Mouse (Mus musculus) cortical plate, adult 2 months (tissue): ENCODE data around the gene Kremen1. TPM values are rescaled to one million over a fixed set of nuclear protein-coding genes. Genes with fewer than 3 reads are reported as not detected.

Source experiments
- H3K27ac ChIP-seq: fragments of 200-500 bp; 2 replicates; pipeline ENCODE4 v1.5.1; 2012; ENCODE audit warnings: low read length, control low read depth, inconsistent platforms; ENCODE audit not compliant: insufficient read depth
- H3K4me1 ChIP-seq: fragments of 200-500 bp; 2 replicates; pipeline ENCODE4 v1.6.1; 2011; ENCODE audit warnings: low read length; ENCODE audit not compliant: control insufficient read depth, insufficient read depth
- H3K4me3 ChIP-seq: fragments of 200-500 bp; 2 replicates; pipeline ENCODE4 v1.5.1; 2011; ENCODE audit warnings: mild to moderate bottlenecking, low read length, control low read depth; ENCODE audit not compliant: insufficient read depth
- CTCF ChIP-seq: fragments of 200-500 bp; IDR thresholded peaks from 2 replicates; pipeline ENCODE4 v1.5.1; 2011; ENCODE audit warnings: mild to moderate bottlenecking, control low read depth, low read length; ENCODE audit not compliant: insufficient read depth; ENCODE audit errors: extremely low read depth
- POLR2A ChIP-seq: fragments of 200-500 bp; IDR thresholded peaks from 2 replicates; pipeline ENCODE4 v1.6.1; 2011; ENCODE audit warnings: mild to moderate bottlenecking, low read length, control low read depth; ENCODE audit not compliant: insufficient read depth; ENCODE audit errors: extremely low read depth
- polyA plus RNA-seq: library from polyadenylated mRNA; depleted of rRNA; stranded (reverse); fragments of >200 nt; gene quantifications from 2 replicates; pipeline ENCODE4 v1.2.3, GENCODE M21; 2012; rRNA removed

Kremen1 gene
- polyA plus RNA-seq, 1 experiment = 10.4 TPM

DNA sequence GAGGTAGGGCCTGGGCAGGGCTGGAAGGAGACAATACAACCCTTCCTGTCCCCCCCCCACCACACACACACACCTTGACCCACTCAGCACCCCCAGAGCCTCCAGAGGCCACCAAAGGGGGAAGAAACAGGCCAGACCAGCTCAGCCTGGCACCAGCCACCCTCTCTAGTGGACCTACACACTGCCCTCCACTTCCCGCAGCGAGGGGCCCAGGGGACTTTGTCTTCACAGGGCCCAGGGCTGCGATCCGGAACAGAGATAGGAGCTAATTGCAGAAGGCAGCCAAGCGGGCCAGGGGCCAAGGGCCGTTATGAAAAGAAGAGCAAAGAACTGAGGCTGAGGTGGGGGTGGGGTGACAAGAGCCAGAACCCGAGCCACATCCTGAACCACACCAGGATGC, 112.1 kb downstream of the Kremen1 start:
- Histone ChIP-seq H3K4me3 (no peak overlapping the region), H3K4me1 (no peaks in the 10 kb centered on the region), H3K27ac (no peak overlapping the region)
- no peak for TF ChIP-seq CTCF
- no peak for TF ChIP-seq POLR2A

DNA sequence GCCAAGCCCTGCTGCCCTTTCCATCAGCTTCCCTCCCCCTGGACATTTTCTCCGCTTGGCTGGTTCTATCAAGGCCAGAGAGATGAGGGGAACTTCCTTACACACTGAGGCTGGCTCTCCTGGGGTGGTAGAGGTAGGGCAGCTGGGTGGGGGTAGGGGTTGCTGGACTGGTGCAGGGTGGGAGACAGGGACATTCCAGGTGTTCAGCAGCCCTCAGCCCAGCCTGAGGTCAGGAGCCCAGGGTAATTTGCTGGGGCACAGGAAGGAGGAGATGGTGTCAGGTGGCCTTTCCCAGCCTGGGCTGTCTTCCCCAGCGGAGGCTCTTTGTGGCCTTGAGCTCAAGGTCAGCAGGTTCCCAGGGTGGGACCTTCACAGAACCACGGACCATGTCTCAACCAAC, 115.8 kb downstream of the Kremen1 start:
- no peak for TF ChIP-seq POLR2A
- TF ChIP-seq CTCF = no peak
- no peak overlapping the region for H3K4me3 ChIP-seq
- H3K4me1 ChIP-seq = no peaks in the 10 kb centered on the region
- H3K27ac ChIP-seq = no peak overlapping the region

DNA sequence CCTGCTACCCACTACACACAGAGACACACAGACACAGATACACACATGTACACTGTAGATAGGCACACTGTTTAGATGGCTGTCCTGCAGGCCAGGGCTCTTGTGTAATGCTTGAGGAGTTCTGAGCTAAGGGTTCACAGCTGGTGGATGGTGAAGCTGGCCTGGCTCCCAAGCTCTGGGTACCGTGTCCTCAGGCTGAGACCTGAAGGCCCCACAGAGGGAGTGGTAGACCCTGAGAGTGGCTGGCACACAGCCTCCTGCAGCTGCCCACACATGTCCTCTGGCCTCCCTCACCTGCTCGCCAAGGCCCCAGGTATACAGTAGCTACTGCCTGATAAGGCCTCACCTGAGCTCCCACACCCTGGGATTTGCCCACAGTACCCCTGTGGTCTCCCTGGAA, 119.4 kb downstream of the Kremen1 start:
- H3K4me1 ChIP-seq = no peaks in the 10 kb centered on the region
- H3K27ac ChIP-seq = no peak overlapping the region
- TF ChIP-seq CTCF (no peak), POLR2A (no peak)
- no peak overlapping the region for H3K4me3 ChIP-seq

Other genes starting within 250 kb of the Kremen1 start
- 83.2 and 86.6 TPM in 2 replicates for gene Rasl10a, start 203.4 kb downstream of the Kremen1 start, polyA plus RNA-seq
- gene Gas2l1, start 196.2 kb downstream of the Kremen1 start, polyA plus RNA-seq = 91.6 and 98.8 TPM in 2 replicates
- gene Rhbdd3, start 162.6 kb downstream of the Kremen1 start, polyA plus RNA-seq = 32.3 and 34.4 TPM in 2 replicates
- gene Ewsr1, start 162.3 kb downstream of the Kremen1 start, polyA plus RNA-seq = 345 and 350 TPM in 2 replicates
- gene Emid1, start 109.3 kb downstream of the Kremen1 start, polyA plus RNA-seq = 8.1 and 9.9 TPM in 2 replicates
- 5.9 and 6.0 TPM in 2 replicates for gene Znrf3, start 183.3 kb upstream of the Kremen1 start, polyA plus RNA-seq